Mouse (Mus musculus) C2C12 (cell line): ENCODE results near the gene Mllt1. TPM values are rescaled to one million over a fixed set of nuclear protein-coding genes. Genes with fewer than 3 reads are reported as not detected.

Experiments used
- H3K27me3 ChIP-seq: one replicate; pipeline ENCODE4 v1.6.1; 2011; ENCODE audit not compliant: control insufficient read depth, insufficient read depth, insufficient read length
- H3K36me3 ChIP-seq: one replicate; pipeline ENCODE4 v1.6.1; 2011; ENCODE audit not compliant: control insufficient read depth, insufficient read depth
- H3K4me3 ChIP-seq: one replicate; pipeline ENCODE4 v1.5.1; 2011; ENCODE audit warnings: mild to moderate bottlenecking, control low read depth; ENCODE audit not compliant: poor library complexity, insufficient read depth, severe bottlenecking
- H3K79me2 ChIP-seq: one replicate; pipeline ENCODE4 v1.6.1; 2011; ENCODE audit not compliant: control insufficient read depth, insufficient read depth
- H3K79me3 ChIP-seq: one replicate; pipeline ENCODE4 v1.6.1; 2011; ENCODE audit warnings: low read depth, control low read depth
- H3ac ChIP-seq: one replicate; pipeline ENCODE3; 2011; ENCODE audit warnings: low read depth; ENCODE audit not compliant: control insufficient read depth, insufficient read length
- CEBPB ChIP-seq: IDR thresholded peaks from one replicate; pipeline ENCODE4 v1.6.1; 2011; ENCODE audit warnings: low read depth, mild to moderate bottlenecking, control low read depth, moderate library complexity
- CTCF ChIP-seq: IDR thresholded peaks from one replicate; pipeline ENCODE4 v1.5.1; 2011; ENCODE audit not compliant: control insufficient read depth, insufficient read depth, insufficient read length
- FOSL1 ChIP-seq: IDR thresholded peaks from one replicate; pipeline ENCODE4 v1.8.0; 2011; ENCODE audit warnings: mild to moderate bottlenecking, low read length; ENCODE audit not compliant: poor library complexity, insufficient read depth, severe bottlenecking
- MAX ChIP-seq: IDR thresholded peaks from one replicate; pipeline ENCODE4 v1.6.1; 2011; ENCODE audit warnings: mild to moderate bottlenecking, control low read depth
- MYOD1 ChIP-seq: IDR thresholded peaks from one replicate; pipeline ENCODE4 v1.6.1; 2011; ENCODE audit warnings: low read depth; ENCODE audit not compliant: control insufficient read depth, insufficient read length
- MYOG ChIP-seq: IDR thresholded peaks from one replicate; pipeline ENCODE4 v1.6.1; 2011; ENCODE audit not compliant: control insufficient read depth, insufficient read length; ENCODE audit errors: extremely low read depth
- USF1 ChIP-seq: IDR thresholded peaks from one replicate; pipeline ENCODE4 v1.6.1; 2011; ENCODE audit warnings: low read depth, mild to moderate bottlenecking, control low read depth, moderate library complexity
- long read RNA-seq, 2 experiments: library from polyadenylated mRNA; unstranded; transcript quantifications; one replicate each; pipeline ENCODE4 v2.0.0; 2019 to 2020
- polyA plus RNA-seq: library from polyadenylated mRNA; unstranded; fragments of >200 nt; fragmentation: generic; extraction: Trizol; gene quantifications from one replicate; pipeline ENCODE4 v1.2.1, GENCODE M21; 2012; ENCODE audit warnings: missing spikeins

The Mllt1 gene
- 38.9 TPM for polyA plus RNA-seq
- long read RNA-seq, experiment 1, partial matches to known transcripts = 0 of 6 reads
- long read RNA-seq, experiment 1, other reads (novel, unspliced or antisense) = 5 of 6 reads
- long read RNA-seq, experiment 2, partial matches to known transcripts = 45 of 48 reads
- long read RNA-seq, experiment 2, other reads (novel, unspliced or antisense) = 2 of 48 reads

DNA sequence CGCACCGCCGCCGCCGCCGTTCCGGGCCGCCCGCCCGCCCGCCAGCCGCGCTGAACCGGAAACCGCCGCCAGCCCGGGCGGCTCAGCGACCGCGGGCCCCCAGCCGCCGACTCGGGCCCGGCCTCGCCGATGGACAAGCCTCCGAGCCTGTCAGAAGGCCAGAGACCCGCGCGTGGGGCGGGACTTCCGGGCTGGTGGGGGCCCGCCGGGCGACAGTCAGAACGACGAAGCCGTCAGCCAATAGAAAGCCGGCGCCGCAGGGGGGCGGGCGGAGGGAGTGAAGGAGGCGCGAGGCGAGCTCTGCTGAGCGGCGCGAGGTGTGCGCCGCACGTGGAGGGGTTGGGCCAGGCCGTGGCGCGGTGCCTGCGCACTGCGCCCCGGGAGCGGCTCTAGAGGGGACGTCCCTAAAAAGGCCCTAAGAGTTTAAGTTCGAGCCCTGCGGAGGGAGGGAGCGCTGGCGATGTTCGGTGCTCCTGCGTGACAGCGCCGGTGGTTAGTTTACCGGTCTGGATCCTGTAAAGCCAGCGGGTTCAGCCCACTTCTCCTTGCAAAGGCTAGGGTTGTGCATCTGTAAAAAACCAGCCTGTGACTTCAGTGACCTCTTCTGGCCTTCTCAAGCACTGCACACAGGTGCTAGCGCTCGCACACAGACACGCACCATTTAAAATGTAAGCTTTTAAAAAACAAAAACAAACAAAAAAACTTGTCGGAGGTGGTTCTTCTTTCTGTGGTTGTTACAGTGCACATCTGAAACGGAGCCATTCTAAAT is at the start of gene Mllt1:
Mllt1 (minus strand) TSS at position 53 of the 769 bp plus-strand sequence.
- TF ChIP-seq FOSL1 (no peak), MAX (peak; percentile 96), MYOD1 (no peak)
- peak within 1 kb of the TSS; percentile 99 for H3ac ChIP-seq
- peaks cover 42% of the 10 kb centered on the region for H3K79me3 ChIP-seq
- peaks cover 46% of the 10 kb centered on the region for H3K79me2 ChIP-seq
- no peaks in the 10 kb centered on the region for H3K36me3 ChIP-seq
- H3K4me3 ChIP-seq = peak within 1 kb of the TSS; percentile 90
- H3K27me3 ChIP-seq = peaks cover 6% of the 10 kb centered on the region

DNA sequence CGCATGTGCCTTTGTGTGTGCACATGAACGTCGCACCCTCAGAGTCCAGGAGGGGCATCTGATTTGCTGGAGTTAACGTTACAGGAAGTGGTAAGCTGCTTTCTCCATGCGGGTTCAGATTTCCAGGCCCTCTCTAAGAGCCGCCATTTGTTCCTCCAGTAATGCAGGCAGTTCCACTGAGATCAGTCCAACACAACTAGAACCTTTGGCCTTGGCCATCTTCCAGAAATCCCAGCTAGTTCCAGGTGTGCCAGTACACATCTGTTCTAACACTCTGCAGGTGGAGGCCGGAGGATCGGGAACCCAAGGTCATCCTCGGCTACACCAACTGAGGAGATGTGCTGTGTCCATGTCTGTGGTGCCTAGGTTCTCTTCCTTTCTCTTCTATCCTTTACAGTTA is 49.7 kb upstream of the Mllt1 start:
- no peaks in the 10 kb centered on the region for H3K36me3 ChIP-seq
- no peaks in the 10 kb centered on the region for H3K79me3 ChIP-seq
- no peak overlapping the region for H3ac ChIP-seq
- H3K4me3 ChIP-seq = no peak overlapping the region
- H3K79me2 ChIP-seq = no peaks in the 10 kb centered on the region
- TF ChIP-seq CTCF (no peak), USF1 (no peak), MYOG (no peak)
- H3K27me3 ChIP-seq = peaks cover 21% of the 10 kb centered on the region

DNA sequence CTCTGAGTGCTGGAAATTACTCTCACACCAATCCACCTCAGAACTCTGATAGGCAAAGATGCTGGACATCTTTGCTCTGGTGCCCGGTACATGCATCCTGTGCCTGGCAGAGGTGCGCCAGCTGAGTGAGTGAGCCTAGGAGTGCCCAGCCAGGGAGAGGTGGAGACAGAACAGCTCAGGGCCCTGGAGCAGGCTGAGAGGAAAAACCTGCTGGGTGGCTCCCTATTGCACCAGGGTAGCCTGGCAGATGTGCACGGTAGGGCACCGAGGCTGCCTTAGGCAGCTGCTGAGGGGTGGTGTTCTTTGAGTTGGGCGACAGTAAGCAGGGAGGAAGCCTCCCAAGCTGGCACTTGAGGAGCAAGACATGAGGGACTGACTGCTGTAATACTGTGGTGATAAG is 46.8 kb upstream of the Mllt1 start, which contains the start of gene Acer1:
Acer1 (minus strand) TSS at position 114 of the 400 bp plus-strand sequence.
- Histone ChIP-seq H3K79me3 (no peaks in the 10 kb centered on the region), H3K36me3 (no peaks in the 10 kb centered on the region), H3ac (no peak within 1 kb of the TSS), H3K27me3 (peaks cover 28% of the 10 kb centered on the region), H3K4me3 (no peak within 1 kb of the TSS), H3K79me2 (no peaks in the 10 kb centered on the region)
- TF ChIP-seq CTCF = no peak

DNA sequence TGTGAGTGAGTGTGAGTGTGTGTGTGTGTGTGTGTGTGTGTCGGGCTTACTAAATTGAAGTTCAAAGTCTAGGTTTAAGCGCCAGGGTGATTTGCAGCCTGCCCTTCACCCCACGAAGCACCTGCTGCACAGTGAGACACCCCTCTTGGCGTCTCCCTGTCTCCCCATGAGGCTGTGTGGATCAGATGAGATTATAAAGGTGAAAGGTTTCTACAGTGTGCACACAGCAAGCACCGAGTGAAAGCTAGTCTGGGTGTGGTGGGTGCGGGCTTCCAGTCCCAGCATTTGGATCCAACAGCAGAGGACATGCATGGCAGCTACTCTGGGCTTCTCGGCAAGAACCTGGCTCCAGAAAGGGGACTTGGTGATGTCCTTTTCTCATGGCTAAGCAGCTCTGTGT is 45.8 kb upstream of the Mllt1 start:
- Histone ChIP-seq H3K36me3 (no peaks in the 10 kb centered on the region), H3ac (no peak overlapping the region), H3K79me3 (no peaks in the 10 kb centered on the region), H3K4me3 (no peak overlapping the region), H3K27me3 (peaks cover 37% of the 10 kb centered on the region), H3K79me2 (no peaks in the 10 kb centered on the region)
- no peak for TF ChIP-seq CEBPB
- TF ChIP-seq MYOD1 = no peak
- no peak for TF ChIP-seq MYOG
- TF ChIP-seq MAX = no peak
- no peak for TF ChIP-seq CTCF
- TF ChIP-seq FOSL1 = no peak
- TF ChIP-seq USF1 = no peak

DNA sequence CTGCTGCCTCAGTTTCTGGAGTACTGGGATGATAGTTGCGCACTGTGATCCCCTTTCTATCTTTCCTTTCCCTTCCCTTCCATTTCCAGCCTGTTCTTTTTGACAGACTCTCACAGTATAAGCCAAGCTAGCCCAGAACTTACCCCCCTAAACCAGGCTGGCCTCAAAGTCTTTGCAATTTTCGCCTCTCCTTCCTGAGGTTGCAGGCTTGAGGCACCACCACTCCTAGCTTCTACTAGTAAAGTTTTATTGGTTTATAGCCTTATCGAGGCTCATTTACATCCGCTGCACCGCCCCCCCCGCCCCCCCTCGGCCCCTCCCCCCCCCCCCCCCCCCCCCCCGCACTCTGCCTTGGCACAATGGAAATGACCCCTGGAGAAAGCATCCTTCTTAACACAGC is 44.3 kb upstream of the Mllt1 start:
- peaks cover 45% of the 10 kb centered on the region for H3K27me3 ChIP-seq
- no peaks in the 10 kb centered on the region for H3K79me2 ChIP-seq
- no peaks in the 10 kb centered on the region for H3K79me3 ChIP-seq
- H3ac ChIP-seq = no peak overlapping the region
- TF ChIP-seq FOSL1 (no peak), CEBPB (no peak), CTCF (no peak), MAX (no peak), USF1 (no peak), MYOG (no peak), MYOD1 (no peak)
- no peaks in the 10 kb centered on the region for H3K36me3 ChIP-seq
- H3K4me3 ChIP-seq = no peak overlapping the region

DNA sequence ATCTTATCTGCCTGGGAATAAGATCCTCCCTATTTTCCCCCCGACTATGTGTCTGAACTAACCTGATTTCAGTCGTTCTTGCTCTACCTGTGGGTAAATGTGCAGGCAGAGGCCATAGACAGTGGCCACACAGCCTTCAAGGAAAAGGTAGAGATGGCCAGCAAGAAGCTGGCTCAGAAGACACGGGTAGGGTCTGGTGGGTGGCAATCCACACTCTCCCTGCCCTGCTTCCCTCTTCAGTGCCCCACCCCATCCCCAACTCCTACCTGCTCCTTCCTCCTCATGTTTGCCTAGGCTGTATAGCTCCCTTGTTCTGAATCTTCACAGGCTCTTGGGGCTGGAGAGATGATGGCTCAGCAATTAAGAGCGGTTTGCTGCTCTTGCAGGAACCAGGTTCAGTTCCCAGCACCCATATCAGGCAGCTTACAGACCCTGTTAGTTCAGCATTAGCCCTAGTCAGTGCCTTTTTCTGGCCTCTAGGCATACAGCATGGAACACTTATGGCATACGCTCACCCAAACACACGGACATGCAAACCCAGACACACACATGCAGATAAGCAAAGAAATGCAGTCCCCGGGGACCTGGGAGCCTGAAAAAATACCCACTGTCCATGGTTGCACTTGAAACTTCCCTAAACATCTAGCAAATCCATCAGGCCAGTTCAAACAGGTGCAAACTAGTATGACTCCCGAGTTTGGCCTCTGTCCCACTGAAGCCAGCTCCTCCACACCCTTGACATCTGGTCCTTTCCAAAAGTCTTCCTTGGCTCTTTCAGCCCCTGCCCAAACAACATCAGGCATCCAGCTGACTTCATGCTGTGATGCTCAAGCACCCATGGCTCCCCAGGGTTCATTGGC is 41.5 kb upstream of the Mllt1 start:
- Histone ChIP-seq H3K79me3 (no peaks in the 10 kb centered on the region), H3K36me3 (no peaks in the 10 kb centered on the region), H3ac (no peak overlapping the region), H3K27me3 (peaks cover 52% of the 10 kb centered on the region), H3K79me2 (no peaks in the 10 kb centered on the region), H3K4me3 (no peak overlapping the region)
- no peak for TF ChIP-seq CEBPB
- no peak for TF ChIP-seq MYOD1
- TF ChIP-seq MYOG = no peak
- no peak for TF ChIP-seq CTCF
- TF ChIP-seq USF1 = no peak
- TF ChIP-seq MAX = no peak
